Comparison of ENCODE assay signal across 13 mouse cellular contexts in genomic region chr14:25534396-25534769, GRCm38 (mm10).
DNase-seq lines count a peak whose midpoint lies in the region; ATAC-seq and TF ChIP-seq lines count a peak whose summit lies in the region.
"Had no signal": no experiment of that assay in that cellular context is flagged by ENCODE, and none has a peak within 500 bp of the region (broad histone marks: within the 10 kb centered on the region; RNA-seq: fewer than 3 reads in every experiment).

No protein-coding gene starts in this region.

- peaks cover 53% of the 10 kb centered on the region for H3K4me1 ChIP-seq in hindbrain, embryonic 10.5 days (replicated peaks)
- peaks cover 7% of the 10 kb centered on the region; the same call in 1 of the 2 replicates for H3K4me1 ChIP-seq in hindbrain, postnatal 0 days (ENCODE audit: insufficient read depth, low read length)
- peaks cover 40% of the 10 kb centered on the region for H3K4me1 ChIP-seq in embryonic facial prominence, embryonic 13.5 days
- peaks cover 7% of the 10 kb centered on the region for H3K4me1 ChIP-seq in hindbrain, embryonic 14.5 days (replicated peaks; ENCODE audit: control insufficient read depth, insufficient read depth, low read length)
- H3K4me1 ChIP-seq in liver, embryonic 15.5 days (replicated peaks) = peaks cover 86% of the 10 kb centered on the region

- intact Hi-C loops in left cerebral cortex, postnatal 36 days (cut with DNase I) = no loop called here

- no peak for DNase-seq in hindbrain, embryonic 10.5 days (ENCODE audit: low spot score)
- DNase-seq in hindbrain, postnatal 0 days (ENCODE audit: low spot score) = no peak
- no peak for DNase-seq in hindbrain, embryonic 14.5 days (ENCODE audit: low spot score)
- DNase-seq in MN1 (ENCODE audit: low spot score) = no peak
- DNase-seq in left cerebral cortex, postnatal 36 days (ENCODE audit: low spot score in 2 of 2) = no peak
- DNase-seq: cerebellum, postnatal 25 days; gastrocnemius, postnatal 36 days; right cerebral cortex, postnatal 14 days had no signal

- no peak for TF ChIP-seq CTCF in hindbrain, postnatal 0 days (IDR thresholded peaks at IDR 0.05; ENCODE audit: low read depth)

- H3K4me3 ChIP-seq in hindbrain, embryonic 10.5 days = no peak overlapping the region
- no peak overlapping the region for H3K4me3 ChIP-seq in hindbrain, postnatal 0 days (ENCODE audit: low read length)
- H3K4me3 ChIP-seq in embryonic facial prominence, embryonic 13.5 days = no peak overlapping the region
- no peak overlapping the region for H3K4me3 ChIP-seq in hindbrain, embryonic 14.5 days (replicated peaks; ENCODE audit: low read length)
- H3K4me3 ChIP-seq in liver, embryonic 15.5 days (replicated peaks) = no peak overlapping the region
- H3K4me3 ChIP-seq: erythroblast, embryonic 14.5 days had no signal

- no peak overlapping the region for H3K9ac ChIP-seq in hindbrain, postnatal 0 days (replicated peaks; ENCODE audit: low read length)
- H3K9ac ChIP-seq in embryonic facial prominence, embryonic 13.5 days = 0 out of 2 replicates have a peak overlapping the region, but pooled peaks have one; percentile 51
- H3K9ac ChIP-seq in hindbrain, embryonic 14.5 days = no peak overlapping the region
- H3K9ac ChIP-seq in liver, embryonic 15.5 days = peak overlapping the region; percentile 25; the same call in 1 of the 2 replicates

- peaks cover 79% of the 10 kb centered on the region for H3K36me3 ChIP-seq in hindbrain, embryonic 10.5 days
- H3K36me3 ChIP-seq in hindbrain, postnatal 0 days (ENCODE audit: insufficient read depth, low read length) = peaks cover 6% of the 10 kb centered on the region
- H3K36me3 ChIP-seq in embryonic facial prominence, embryonic 13.5 days = peaks cover 40% of the 10 kb centered on the region
- peaks cover 18% of the 10 kb centered on the region for H3K36me3 ChIP-seq in hindbrain, embryonic 14.5 days (replicated peaks; ENCODE audit: control insufficient read depth, insufficient read depth)
- 0 out of 2 replicates have a peak, but pooled peaks cover 9% of the 10 kb centered on the region for H3K36me3 ChIP-seq in liver, embryonic 15.5 days (replicated peaks)

- peak overlapping the region; percentile 64 for H3K27ac ChIP-seq in hindbrain, embryonic 10.5 days
- no peak overlapping the region for H3K27ac ChIP-seq in hindbrain, postnatal 0 days
- H3K27ac ChIP-seq in embryonic facial prominence, embryonic 13.5 days = 0 out of 2 replicates have a peak overlapping the region, but pooled peaks have one; percentile 66
- H3K27ac ChIP-seq in hindbrain, embryonic 14.5 days = peak overlapping the region; percentile 32; the same call in 1 of the 2 replicates
- peak overlapping the region; percentile 71 for H3K27ac ChIP-seq in liver, embryonic 15.5 days (replicated peaks)

- no peak overlapping the region for H3K4me2 ChIP-seq in hindbrain, postnatal 0 days (ENCODE audit: low read depth, low read length)
- H3K4me2 ChIP-seq in embryonic facial prominence, embryonic 13.5 days = no peak overlapping the region
- H3K4me2 ChIP-seq in hindbrain, embryonic 14.5 days (replicated peaks) = no peak overlapping the region
- peak overlapping the region; percentile 43 for H3K4me2 ChIP-seq in liver, embryonic 15.5 days

- H3K27me3 ChIP-seq in hindbrain, embryonic 10.5 days (ENCODE audit: insufficient read depth, poor library complexity, severe bottlenecking) = no peaks in the 10 kb centered on the region
- no peaks in the 10 kb centered on the region for H3K27me3 ChIP-seq in hindbrain, postnatal 0 days (ENCODE audit: insufficient read depth, low read length)
- H3K27me3 ChIP-seq in embryonic facial prominence, embryonic 13.5 days = no peaks in the 10 kb centered on the region
- no peaks in the 10 kb centered on the region for H3K27me3 ChIP-seq in hindbrain, embryonic 14.5 days (ENCODE audit: control insufficient read depth, insufficient read depth, low read length)
- no peaks in the 10 kb centered on the region for H3K27me3 ChIP-seq in liver, embryonic 15.5 days
- H3K27me3 ChIP-seq: CH12.LX had no signal

- ATAC-seq in hindbrain, postnatal 0 days = no peak
- ATAC-seq in embryonic facial prominence, embryonic 13.5 days (ENCODE audit: insufficient number of reproducible peaks, insufficient read depth, low FRiP score, low TSS enrichment, low read depth) = no peak
- no peak for ATAC-seq in hindbrain, embryonic 14.5 days (ENCODE audit: low FRiP score)
- ATAC-seq in liver, embryonic 15.5 days (ENCODE audit: insufficient read depth) = peak; percentile 43
- no peak for ATAC-seq in inflammation-experienced regulatory T-cells, adult 6 months

- H3K9me3 ChIP-seq in hindbrain, embryonic 10.5 days = no peaks in the 10 kb centered on the region
- no peaks in the 10 kb centered on the region for H3K9me3 ChIP-seq in hindbrain, postnatal 0 days (ENCODE audit: low read length)
- H3K9me3 ChIP-seq in embryonic facial prominence, embryonic 13.5 days = no peaks in the 10 kb centered on the region
- H3K9me3 ChIP-seq in hindbrain, embryonic 14.5 days (ENCODE audit: control insufficient read depth, low read length) = no peaks in the 10 kb centered on the region
- H3K9me3 ChIP-seq in liver, embryonic 15.5 days (replicated peaks) = no peaks in the 10 kb centered on the region

Comparison
In these comparisons a context has a peak if more than half of its experiments do, and no peak if none do; other contexts are left out.
1. H3K9ac ChIP-seq: peak in embryonic facial prominence, embryonic 13.5 days (single experiment) and liver, embryonic 15.5 days (single experiment); none in hindbrain, postnatal 0 days (single experiment) and hindbrain, embryonic 14.5 days (single experiment).